Mouse (Mus musculus) spleen, embryonic (tissue): Measurements from ENCODE around the gene Erbin.

Source experiments
- CTCF ChIA-PET: fragments of 350-600 bp; sonication (Branson Sonifier 250); formaldehyde crosslinking; loops from one replicate; lab custom pipeline; 2022; lab: Charles Lee

Erbin gene

DNA sequence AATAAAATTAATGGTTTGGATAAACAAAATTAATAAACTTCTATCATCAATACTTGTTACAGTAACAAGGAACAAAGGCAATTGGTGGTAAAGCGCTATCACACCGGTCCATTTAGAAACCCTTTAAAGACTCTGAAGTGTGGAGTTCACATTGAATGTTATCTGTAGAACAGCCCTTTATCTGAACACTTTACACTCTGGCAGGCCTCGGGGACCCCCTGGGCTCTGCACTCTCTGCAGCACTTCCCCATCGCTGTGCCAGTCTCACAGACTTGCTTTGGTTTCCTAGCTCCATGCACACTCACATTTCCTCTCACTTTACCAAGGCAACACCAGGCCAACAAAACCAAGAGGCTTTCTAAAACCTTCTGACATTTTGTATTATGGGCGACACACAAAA is 100.9 kb downstream of the Erbin start:
- CTCF ChIA-PET, result no interaction called here

DNA sequence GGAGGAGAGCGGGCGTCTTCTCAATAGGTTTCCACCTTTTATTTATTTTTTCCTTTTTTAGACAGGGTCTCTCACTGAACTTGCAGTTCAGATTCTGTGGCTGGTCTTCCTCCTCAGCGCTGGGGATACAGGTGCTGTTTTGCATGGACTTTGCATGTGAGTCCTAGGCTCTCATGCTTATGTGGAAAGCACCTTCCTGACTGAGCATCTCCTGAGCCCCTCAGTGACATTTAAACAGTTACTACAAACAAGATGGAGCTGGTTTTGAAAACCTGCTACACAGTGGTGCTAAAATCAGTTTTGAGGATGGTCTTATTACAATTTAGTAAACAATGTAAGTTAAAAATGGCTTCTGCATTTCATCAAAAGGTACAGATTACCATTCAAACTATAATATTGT is 102.4 kb downstream of the Erbin start:
- CTCF ChIA-PET, result no interaction called here

DNA sequence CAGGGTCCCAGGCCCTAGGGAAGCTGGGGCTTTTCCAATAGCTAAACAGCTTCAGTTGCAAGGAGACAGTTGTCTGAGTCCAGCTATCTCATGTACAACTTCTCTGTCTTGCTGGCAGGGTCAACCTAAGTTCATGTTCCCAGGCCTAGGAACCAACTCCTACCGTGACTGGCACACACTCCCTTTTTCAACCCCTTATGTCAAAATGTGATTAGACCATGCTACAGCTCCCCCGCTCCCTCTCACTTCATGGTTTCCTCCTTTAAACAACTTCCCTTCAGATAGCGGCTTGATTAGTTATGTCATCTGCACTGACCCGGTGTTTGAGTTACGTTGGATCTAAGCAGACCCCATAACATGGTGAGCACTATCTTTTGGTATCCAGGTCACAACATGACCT is 112.8 kb downstream of the Erbin start:
- CTCF ChIA-PET, result no interaction called here

DNA sequence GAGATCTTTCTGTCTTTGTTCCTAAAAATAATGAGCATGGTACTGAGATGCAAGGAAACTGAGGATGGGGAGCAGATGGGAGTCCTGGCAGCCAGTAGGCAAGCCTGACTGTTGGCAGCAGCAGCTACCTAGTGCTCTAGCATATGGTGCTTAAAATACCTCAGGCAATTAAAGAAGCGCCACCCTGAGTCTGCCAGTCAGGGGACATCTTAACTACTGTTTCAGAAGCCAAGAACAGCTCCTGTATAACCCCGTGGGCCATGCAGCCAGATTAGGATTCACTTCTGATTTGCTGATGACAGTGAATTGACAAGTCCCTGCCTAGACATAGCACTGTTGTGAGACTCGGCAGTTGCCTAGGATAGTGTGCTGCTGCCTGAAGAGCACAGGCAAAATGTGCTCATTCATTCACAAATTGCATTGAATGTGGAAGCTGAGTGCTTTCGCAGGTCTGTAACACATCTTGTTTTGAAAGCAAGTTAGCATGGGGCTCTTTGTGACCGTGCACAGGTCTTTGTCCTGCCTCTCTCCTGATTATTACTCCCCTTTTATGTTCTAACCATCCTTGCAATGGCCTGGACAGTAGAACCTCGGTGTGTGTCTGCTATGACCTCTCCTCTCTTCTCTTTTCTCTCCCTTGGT is 114.0 kb downstream of the Erbin start:
- CTCF ChIA-PET, result no interaction called here

DNA sequence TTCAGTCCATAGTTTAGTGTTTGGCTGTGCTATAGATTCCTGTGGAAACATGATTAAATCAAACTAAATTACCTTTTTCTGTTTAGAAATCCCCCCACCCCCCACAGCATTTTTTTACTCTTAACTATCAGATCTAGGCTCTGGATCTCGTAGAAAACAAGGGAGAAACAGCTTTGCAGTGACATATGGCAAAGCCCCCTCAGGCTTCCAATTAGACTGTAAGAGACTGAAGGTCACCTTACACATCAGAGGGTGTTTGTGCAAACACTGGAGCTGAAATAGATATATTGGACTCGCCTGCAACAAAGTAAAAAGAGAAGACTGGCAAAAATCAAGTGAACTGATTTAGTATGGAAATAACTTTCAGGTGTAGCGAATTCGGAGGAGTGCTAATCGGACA is 116.6 kb downstream of the Erbin start:
- CTCF ChIA-PET, result interaction anchor here (0.6 kb wide), 1 partner anchor 33 kb away, joined by 18 read pairs; no protein-coding TSS in a partner anchor

DNA sequence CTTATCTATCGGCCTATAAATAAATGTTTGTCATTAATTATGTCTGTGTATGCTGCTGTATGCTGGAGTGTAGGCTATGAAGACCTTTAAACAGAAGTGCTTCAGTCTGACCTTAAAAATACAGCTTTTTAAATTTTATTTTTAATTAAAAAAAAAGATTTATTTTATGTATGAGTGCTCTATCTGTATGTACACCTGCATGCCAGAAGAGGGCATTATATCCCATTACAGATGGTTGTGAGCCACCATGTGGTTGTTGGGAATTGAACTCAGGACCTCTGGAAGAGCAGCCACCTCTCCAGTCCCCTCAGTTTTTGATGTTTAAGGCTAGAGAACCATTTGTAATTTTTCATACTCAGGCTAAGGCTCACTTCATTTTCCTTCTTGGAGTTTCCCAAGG is 119.3 kb downstream of the Erbin start:
- CTCF ChIA-PET, result no interaction called here

DNA sequence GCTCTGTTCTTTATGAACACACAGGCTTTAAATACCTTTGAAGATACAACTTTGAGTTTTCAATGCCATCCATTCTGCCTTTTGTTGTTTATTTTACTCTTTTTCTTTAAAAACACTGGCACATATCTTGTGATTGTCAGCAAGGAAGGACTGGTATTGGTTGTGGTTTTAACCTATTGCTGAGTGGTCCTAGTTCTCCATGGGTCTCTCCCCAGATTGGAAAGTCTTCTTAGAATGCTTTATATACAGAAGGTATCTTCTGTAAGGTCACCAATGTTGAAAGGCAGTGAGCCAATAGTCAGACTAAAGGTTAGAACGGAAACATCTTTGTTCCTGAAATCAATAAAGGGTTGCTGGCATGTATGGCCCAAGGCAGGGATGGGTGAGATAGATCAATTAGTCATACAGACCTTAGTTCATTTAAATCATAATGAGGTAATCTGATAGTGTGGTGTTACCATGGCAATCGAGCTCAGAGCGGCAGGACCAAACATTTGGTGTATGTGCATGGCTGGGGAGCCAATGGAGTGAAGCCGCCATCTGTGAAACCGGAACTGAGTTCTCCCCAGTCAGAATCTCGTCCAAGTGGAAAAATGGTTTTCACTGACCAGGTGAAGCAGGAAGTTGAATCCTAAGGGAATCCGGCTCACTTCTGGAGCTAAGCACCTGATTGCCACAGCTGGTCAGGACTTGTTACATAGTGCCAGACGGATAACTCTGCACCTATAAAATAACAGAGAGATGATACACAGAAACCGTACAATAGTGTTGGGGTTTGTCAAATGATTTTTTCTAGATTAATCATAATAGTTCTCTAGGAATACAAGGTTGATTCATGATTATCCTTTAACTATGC is 125.4 kb downstream of the Erbin start:
- CTCF ChIA-PET, result no interaction called here

DNA sequence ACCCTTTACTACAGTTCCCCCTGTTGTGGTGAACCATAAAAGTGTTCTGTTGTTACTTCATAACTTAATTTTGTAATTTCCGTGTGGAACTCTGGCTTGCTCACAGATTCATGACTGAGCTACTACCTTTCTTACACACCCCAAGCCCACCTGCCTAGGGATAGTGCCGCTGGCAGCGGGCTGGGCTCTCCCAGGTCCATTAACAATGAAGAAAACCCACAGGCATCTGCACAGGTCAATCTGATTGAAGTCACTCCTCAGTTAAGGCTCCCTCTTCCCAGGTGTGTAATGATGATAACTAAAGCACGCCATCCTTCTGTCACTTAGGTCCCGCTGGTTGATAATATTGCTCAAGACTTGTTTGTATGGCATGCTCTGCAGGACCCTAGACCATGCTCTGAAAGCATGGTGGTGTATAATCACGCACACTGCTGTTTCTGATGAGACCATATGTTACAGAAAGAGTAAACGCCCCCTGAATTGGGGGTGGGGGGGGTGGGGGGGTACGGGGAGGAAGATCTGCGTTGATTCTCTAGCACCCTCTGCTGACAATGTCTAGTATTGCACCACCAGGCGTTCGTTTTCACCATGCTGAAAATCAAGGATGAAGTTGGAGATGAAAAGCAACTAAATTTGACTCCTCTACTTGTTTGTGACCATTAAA is 140.3 kb downstream of the Erbin start:
- CTCF ChIA-PET, result no interaction called here

DNA sequence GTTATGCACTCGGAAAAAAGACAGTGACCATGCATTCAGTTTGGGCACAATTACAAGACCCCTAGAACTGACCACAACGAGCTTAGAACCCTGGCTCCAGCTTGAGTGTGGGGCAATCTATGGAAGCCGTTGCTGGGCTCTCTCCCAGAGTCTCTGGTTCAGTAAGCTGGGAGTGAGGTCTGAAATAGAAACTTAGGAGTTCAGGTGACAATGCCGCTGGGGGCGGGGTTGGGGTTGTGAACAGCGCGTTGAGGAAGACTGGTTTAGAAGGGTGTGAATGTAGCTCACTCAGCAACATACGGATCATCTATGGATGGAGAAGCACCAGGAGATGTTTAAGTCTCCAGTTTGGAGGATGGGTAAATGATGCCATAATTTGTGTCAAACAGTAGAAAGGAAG is 143.2 kb downstream of the Erbin start:
- CTCF ChIA-PET, result no interaction called here

DNA sequence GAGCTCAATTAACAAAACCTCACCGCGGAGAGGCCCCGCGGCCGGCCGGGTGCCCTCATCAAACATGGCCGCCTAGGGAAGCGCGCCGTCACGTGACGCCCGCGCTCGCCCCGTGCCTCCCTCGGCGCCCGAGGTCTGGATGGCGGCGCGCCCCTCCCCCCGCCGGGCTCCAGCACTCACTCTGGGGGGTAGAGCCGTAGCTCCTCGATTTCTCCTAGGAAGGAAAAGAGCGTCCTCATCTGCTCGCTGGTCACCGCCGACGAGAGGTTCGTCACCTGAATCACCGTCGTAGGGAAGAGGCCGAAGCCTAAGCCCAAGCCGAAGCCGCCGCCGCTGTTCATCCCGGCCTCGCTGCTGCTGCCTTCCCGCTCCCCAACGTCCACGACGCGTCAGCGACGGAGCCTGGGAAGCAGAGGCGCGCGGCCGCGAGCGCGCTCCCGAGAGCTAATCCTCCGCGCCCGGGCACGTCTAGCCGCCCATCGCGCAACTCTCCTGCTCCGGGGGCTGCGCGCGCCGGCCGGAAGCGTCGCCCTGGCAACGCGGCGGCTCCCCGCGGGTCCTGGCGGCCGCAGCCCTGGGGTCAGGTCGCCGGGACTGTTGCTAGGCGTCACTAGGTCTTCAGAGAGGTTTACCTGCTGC is 146.1 kb downstream of the Erbin start, which contains the start of gene Srek1:
Gene Srek1, minus strand, starts transcription at position 490 of the 639 bp plus-strand sequence.
- CTCF ChIA-PET, result no interaction called here

DNA sequence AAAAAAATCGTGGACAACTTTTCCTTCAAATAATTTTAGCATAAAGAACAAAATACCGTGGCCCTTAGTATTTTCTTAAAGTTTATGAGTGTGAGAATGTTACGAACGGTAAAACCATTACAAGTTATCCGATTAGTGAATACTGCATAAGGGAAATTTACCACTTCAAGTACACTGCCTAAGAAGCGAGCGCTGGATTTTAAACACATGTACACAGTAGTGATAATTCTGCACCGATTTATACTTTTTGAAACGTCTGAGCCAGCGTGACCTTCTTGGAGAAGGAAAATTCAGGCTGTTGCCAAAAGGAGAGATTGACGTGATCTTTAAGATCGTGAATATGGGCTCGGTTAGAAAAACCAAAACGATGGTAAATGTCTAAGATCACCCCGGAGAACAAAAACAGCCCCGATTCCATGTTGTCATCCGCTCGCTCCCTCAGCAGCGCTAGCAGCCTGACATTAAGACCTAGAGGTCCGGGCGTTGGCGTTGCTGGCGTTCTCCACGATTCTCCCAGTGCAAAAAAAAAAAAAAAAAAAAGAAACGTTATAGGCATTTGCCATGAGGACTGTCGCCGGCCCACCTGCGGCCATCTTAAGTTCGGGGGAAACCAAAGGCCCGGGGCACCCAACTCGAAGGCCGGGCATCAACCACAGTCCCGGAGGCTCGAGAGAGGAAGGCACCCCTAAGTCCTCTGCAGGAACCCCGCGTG is 146.8 kb downstream of the Erbin start:
- CTCF ChIA-PET, result no interaction called here

DNA sequence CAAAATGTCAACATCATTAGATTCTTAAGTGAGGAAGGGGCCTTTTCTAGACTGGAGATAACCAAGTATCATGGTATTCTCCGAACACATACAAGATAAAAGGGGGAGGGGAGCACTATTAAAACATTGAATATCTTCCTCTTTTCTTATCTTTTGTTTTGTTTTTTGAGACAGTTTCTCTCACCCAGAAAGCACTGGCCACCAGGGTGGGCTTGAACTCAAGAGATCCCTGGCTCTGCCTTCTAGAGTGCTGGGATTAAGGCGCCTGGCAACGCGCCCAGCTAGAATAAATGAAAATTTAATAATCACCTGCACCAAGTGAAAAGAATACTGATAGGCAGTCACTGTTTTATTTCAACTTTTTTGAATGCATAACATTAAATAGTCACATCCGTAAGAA is 147.4 kb downstream of the Erbin start:
- CTCF ChIA-PET, result no interaction called here

DNA sequence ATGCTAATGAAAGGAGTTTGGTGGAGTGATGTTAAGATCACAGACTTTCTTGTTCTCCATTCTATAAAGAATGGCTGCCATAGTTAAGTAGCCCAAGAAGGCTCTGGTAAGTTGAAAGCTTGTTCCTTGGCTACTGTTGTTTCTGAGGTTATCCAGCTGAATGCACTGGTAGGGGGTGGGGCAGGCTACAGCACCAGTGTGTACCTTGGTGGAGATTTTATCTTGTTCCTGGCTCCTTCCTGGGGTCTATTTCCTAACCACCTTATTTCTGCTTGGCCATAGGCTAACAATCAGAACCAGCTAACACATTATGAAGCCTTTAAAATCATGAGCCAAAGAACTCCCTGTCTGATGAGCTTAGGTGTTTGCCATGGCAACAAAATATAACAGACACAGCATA is 149.5 kb downstream of the Erbin start:
- CTCF ChIA-PET, result interaction anchor here (0.6 kb wide), 1 partner anchor 33 kb away, joined by 18 read pairs; no protein-coding TSS in a partner anchor
